Comparison of ENCODE assay signal across 17 mouse cellular contexts in the genomic region with DNA sequence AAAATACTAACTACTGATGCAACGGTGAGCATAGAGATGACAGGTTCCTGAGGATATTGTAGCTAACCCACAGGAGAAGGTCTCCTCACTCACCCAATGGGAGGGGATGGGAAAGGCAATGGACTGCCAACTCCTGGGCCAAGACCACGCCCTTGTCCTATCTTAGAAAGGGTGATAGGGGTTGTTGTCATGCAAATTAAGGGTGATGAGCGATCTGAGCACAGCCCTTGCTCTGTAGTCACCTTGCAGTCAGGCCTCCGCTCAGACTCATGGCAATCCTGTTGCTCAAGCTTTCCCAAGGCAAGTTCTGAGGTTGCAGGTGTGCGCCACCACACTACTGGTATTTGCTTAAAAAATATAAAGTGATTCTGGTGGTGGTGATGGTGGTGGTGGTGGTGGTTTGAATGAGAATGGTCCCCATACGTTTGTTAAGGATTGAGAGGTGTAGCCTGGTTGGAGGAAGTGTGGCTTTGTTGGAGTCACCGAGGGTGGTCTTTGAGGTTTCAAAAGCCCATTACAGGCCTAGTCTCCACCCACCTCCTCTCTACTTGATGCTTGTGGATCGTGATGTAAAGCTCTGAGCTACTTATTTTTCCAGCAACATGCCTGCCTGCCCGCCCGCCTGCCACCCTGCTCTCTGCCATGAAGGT. TPM values are rescaled to one million over a fixed set of nuclear protein-coding genes. Genes with fewer than 3 reads are reported as not detected.
DNase-seq lines count a peak whose midpoint lies in the region; ATAC-seq lines count a peak whose summit lies in the region.
"Had no signal": no experiment of that assay in that cellular context is flagged by ENCODE, and none has a peak within 500 bp of the region (broad histone marks: within the 10 kb centered on the region; RNA-seq: fewer than 3 reads in every experiment).

No protein-coding gene starts in this region.

- H3K27ac ChIP-seq in heart, embryonic 10.5 days, result no peak overlapping the region
- H3K27ac ChIP-seq in midbrain, embryonic 14.5 days (replicated peaks; ENCODE audit: low read depth, low read length), result no peak overlapping the region
- H3K27ac ChIP-seq in midbrain, embryonic 13.5 days, result no peak overlapping the region
- H3K27ac ChIP-seq in neural tube, embryonic 14.5 days (ENCODE audit: low read depth, low read length), result no peak overlapping the region

- H3K9ac ChIP-seq in midbrain, embryonic 14.5 days (replicated peaks; ENCODE audit: low read length), result no peak overlapping the region
- no peak overlapping the region for H3K9ac ChIP-seq in midbrain, embryonic 13.5 days (replicated peaks)
- H3K9ac ChIP-seq in neural tube, embryonic 14.5 days (replicated peaks; ENCODE audit: low read depth, low read length), result no peak overlapping the region

- H3K4me2 ChIP-seq in midbrain, embryonic 14.5 days (ENCODE audit: low read length), result peak overlapping the region; percentile 85; the same call in 1 of the 2 replicates
- H3K4me2 ChIP-seq in midbrain, embryonic 13.5 days (replicated peaks), result no peak overlapping the region; the same call in 1 of the 2 replicates
- 0 out of 2 replicates have a peak overlapping the region, but pooled peaks have one; percentile 83 for H3K4me2 ChIP-seq in neural tube, embryonic 14.5 days (ENCODE audit: low read depth, low read length)

- H3K36me3 ChIP-seq in heart, embryonic 10.5 days, result no peaks in the 10 kb centered on the region
- no peaks in the 10 kb centered on the region for H3K36me3 ChIP-seq in midbrain, embryonic 14.5 days (ENCODE audit: control insufficient read depth, insufficient read depth, low read length)
- H3K36me3 ChIP-seq in midbrain, embryonic 13.5 days, result no peaks in the 10 kb centered on the region
- no peaks in the 10 kb centered on the region for H3K36me3 ChIP-seq in neural tube, embryonic 14.5 days (ENCODE audit: control insufficient read depth, insufficient read depth, low read length)
- H3K36me3 ChIP-seq: embryonic facial prominence, embryonic 10.5 days; forebrain, embryonic 10.5 days had no signal

- no peak overlapping the region for H3K4me3 ChIP-seq in heart, embryonic 10.5 days
- no peak overlapping the region for H3K4me3 ChIP-seq in midbrain, embryonic 14.5 days (replicated peaks; ENCODE audit: low read depth, low read length)
- H3K4me3 ChIP-seq in midbrain, embryonic 13.5 days (replicated peaks), result no peak overlapping the region
- H3K4me3 ChIP-seq in neural tube, embryonic 14.5 days (ENCODE audit: low read depth, low read length), result no peak overlapping the region

- peaks cover 14% of the 10 kb centered on the region for H3K27me3 ChIP-seq in heart, embryonic 10.5 days (ENCODE audit: insufficient read depth, poor library complexity, severe bottlenecking)
- 0 out of 2 replicates have a peak, but pooled peaks cover 5% of the 10 kb centered on the region for H3K27me3 ChIP-seq in midbrain, embryonic 14.5 days (ENCODE audit: control insufficient read depth, insufficient read depth, low read length)
- peaks cover 12% of the 10 kb centered on the region; the same call in 1 of the 2 replicates for H3K27me3 ChIP-seq in midbrain, embryonic 13.5 days
- H3K27me3 ChIP-seq in neural tube, embryonic 14.5 days (ENCODE audit: control insufficient read depth, insufficient read depth, low read length), result no peaks in the 10 kb centered on the region

- peaks cover 33% of the 10 kb centered on the region for H3K4me1 ChIP-seq in heart, embryonic 10.5 days
- peaks cover 28% of the 10 kb centered on the region for H3K4me1 ChIP-seq in midbrain, embryonic 14.5 days (ENCODE audit: control insufficient read depth, insufficient read depth, low read length)
- peaks cover 37% of the 10 kb centered on the region for H3K4me1 ChIP-seq in midbrain, embryonic 13.5 days (replicated peaks)
- H3K4me1 ChIP-seq in neural tube, embryonic 14.5 days (ENCODE audit: control insufficient read depth, insufficient read depth, low read length), result peaks cover 26% of the 10 kb centered on the region

- 28% methylated on average over 10 of the region's 10 CpGs for WGBS in heart, embryonic 10.5 days
- 25% methylated on average over 10 of the region's 10 CpGs for WGBS in midbrain, embryonic 14.5 days
- WGBS in midbrain, embryonic 13.5 days, result 25% methylated on average over 10 of the region's 10 CpGs
- 28% methylated on average over 10 of the region's 10 CpGs for WGBS in neural tube, embryonic 14.5 days

- ATAC-seq in midbrain, embryonic 14.5 days (ENCODE audit: low FRiP score, low TSS enrichment), result no peak
- no peak for ATAC-seq in midbrain, embryonic 13.5 days
- ATAC-seq in neural tube, embryonic 14.5 days (ENCODE audit: low read depth), result no peak

- no peaks in the 10 kb centered on the region for H3K9me3 ChIP-seq in heart, embryonic 10.5 days
- H3K9me3 ChIP-seq in midbrain, embryonic 14.5 days (ENCODE audit: control insufficient read depth, low read length), result no peaks in the 10 kb centered on the region
- H3K9me3 ChIP-seq in midbrain, embryonic 13.5 days, result no peaks in the 10 kb centered on the region
- no peaks in the 10 kb centered on the region for H3K9me3 ChIP-seq in neural tube, embryonic 14.5 days (ENCODE audit: control insufficient read depth, low read length)
- H3K9me3 ChIP-seq: embryonic facial prominence, embryonic 10.5 days; forebrain, embryonic 10.5 days had no signal

- peak; percentile 89 for DNase-seq in heart, adult 11 months
- DNase-seq in heart, embryonic 10.5 days (ENCODE audit: low spot score), result no peak
- no peak for DNase-seq in midbrain, embryonic 14.5 days
- peak; percentile 98 for DNase-seq in ZHBTc4 (ENCODE audit: low read depth, low spot score)
- no peak for DNase-seq in gastrocnemius, postnatal 4 days (ENCODE audit: low spot score in 2 of 2)
- no peak for DNase-seq in frontal cortex, postnatal 14 days (ENCODE audit: low spot score in 2 of 2)
- DNase-seq: kidney, adult 9 months; lung, embryonic 14.5 days; thymus, adult 18-20 months had no signal

RNA-seq across cellular contexts. Expression of gene Shf, which starts 1.3 kb away (rescaled TPM):
- 3.2 and 5.4 TPM in 2 replicates for polyA plus RNA-seq in heart, embryonic 10.5 days (2016; fragmentation: Nextera tagmentation; extraction: Ambion mirVana)
- 15.9 and 19.2 TPM in 2 replicates for polyA plus RNA-seq in midbrain, embryonic 14.5 days (2014; fragmentation: Nextera tagmentation; extraction: Ambion mirVana)
- 7.1 and 10.2 TPM in 2 replicates for polyA plus RNA-seq in midbrain, embryonic 13.5 days (2015; fragmentation: Nextera tagmentation; extraction: Ambion mirVana)
- polyA plus RNA-seq in neural tube, embryonic 14.5 days (2014; fragmentation: Nextera tagmentation; extraction: Ambion mirVana), result 16.7 and 17.5 TPM in 2 replicates
- total RNA-seq in gastrocnemius, postnatal 4 days (2021), result 10 to 100 TPM; 11.9 to 12.2 TPM

RNA-seq across cellular contexts. Expression of gene Duox1, which starts 54.8 kb away (rescaled TPM):
- polyA plus RNA-seq in heart, embryonic 10.5 days (2016; fragmentation: Nextera tagmentation; extraction: Ambion mirVana), result 0.02 TPM in 1 of 2 replicates, not detected in the other
- polyA plus RNA-seq in midbrain, embryonic 14.5 days (2014; fragmentation: Nextera tagmentation; extraction: Ambion mirVana), result 0.18 and 0.22 TPM in 2 replicates
- polyA plus RNA-seq in midbrain, embryonic 13.5 days (2015; fragmentation: Nextera tagmentation; extraction: Ambion mirVana), result 0.13 and 0.15 TPM in 2 replicates
- 0.13 and 0.15 TPM in 2 replicates for polyA plus RNA-seq in neural tube, embryonic 14.5 days (2014; fragmentation: Nextera tagmentation; extraction: Ambion mirVana)
- total RNA-seq in gastrocnemius, postnatal 4 days (2021), result under 1 TPM; 0.37 to 0.49 TPM
- total RNA-seq: hematopoietic stem cell, adult 5-6 weeks; layer of hippocampus, adult 8-10 months; megakaryocyte-erythroid progenitor cell, adult 5-6 weeks had no signal
- polyA plus RNA-seq: forebrain, embryonic 10.5 days; heart, embryonic 11.5 days; lung, embryonic 14.5 days had no signal

RNA-seq across cellular contexts. Expression of gene Slc28a2, which starts 56.1 kb away (rescaled TPM):
- polyA plus RNA-seq in heart, embryonic 10.5 days (2016; fragmentation: Nextera tagmentation; extraction: Ambion mirVana), result 0.10 and 0.26 TPM in 2 replicates
- polyA plus RNA-seq in midbrain, embryonic 14.5 days (2014; fragmentation: Nextera tagmentation; extraction: Ambion mirVana), result not detected in 2 replicates
- 0.09 TPM in 1 of 2 replicates, not detected in the other for polyA plus RNA-seq in midbrain, embryonic 13.5 days (2015; fragmentation: Nextera tagmentation; extraction: Ambion mirVana)
- 0.14 TPM in 1 of 2 replicates, not detected in the other for polyA plus RNA-seq in neural tube, embryonic 14.5 days (2014; fragmentation: Nextera tagmentation; extraction: Ambion mirVana)
- total RNA-seq in gastrocnemius, postnatal 4 days (2021), result 1 to 10 TPM; 6.7 to 8.3 TPM
- polyA plus RNA-seq: forebrain, embryonic 10.5 days had no signal

RNA-seq across cellular contexts. Expression of gene Duoxa1, which starts 56.7 kb away (rescaled TPM):
- polyA plus RNA-seq in heart, embryonic 10.5 days (2016; fragmentation: Nextera tagmentation; extraction: Ambion mirVana), result not detected in 2 replicates
- polyA plus RNA-seq in midbrain, embryonic 14.5 days (2014; fragmentation: Nextera tagmentation; extraction: Ambion mirVana), result 0.25 TPM in 1 of 2 replicates, not detected in the other
- 0.20 and 0.39 TPM in 2 replicates for polyA plus RNA-seq in midbrain, embryonic 13.5 days (2015; fragmentation: Nextera tagmentation; extraction: Ambion mirVana)
- polyA plus RNA-seq in neural tube, embryonic 14.5 days (2014; fragmentation: Nextera tagmentation; extraction: Ambion mirVana), result 0.32 TPM in 1 of 2 replicates, not detected in the other
- 1 to 10 TPM; 1.2 TPM for total RNA-seq in gastrocnemius, postnatal 4 days (2021)
- total RNA-seq: hematopoietic stem cell, adult 5-6 weeks; layer of hippocampus, adult 8-10 months; megakaryocyte-erythroid progenitor cell, adult 5-6 weeks had no signal
- polyA plus RNA-seq: forebrain, embryonic 10.5 days; heart, embryonic 11.5 days; lung, embryonic 14.5 days had no signal

Comparison
In these comparisons a context has a peak if more than half of its experiments do, and no peak if none do; other contexts are left out.
1. DNase-seq: peak in heart, adult 11 months (single experiment) and ZHBTc4 (single experiment); none in heart, embryonic 10.5 days (single experiment), midbrain, embryonic 14.5 days (single experiment), gastrocnemius, postnatal 4 days (0 of 2) and frontal cortex, postnatal 14 days (0 of 2).